Mouse (Mus musculus) kidney, postnatal 14 days (tissue): ENCODE data around the gene Tubb4b.
A peak's percentile ranks its signal among the peaks of the same experiment; 100 is the strongest.
"Not testable (repeated sequence)": the region's sequence is repeated elsewhere in the genome, so short reads cannot be mapped to it uniquely, and the experiment has no call there.

Experiments
- DNase-seq: peaks from one replicate; pipeline ENCODE4 v3.0.0; 2022; ENCODE audit warnings: mixed read lengths

Tubb4b gene

GRCm38 (mm10) chr2:25224492-25224765 lies at the start of gene Tubb4b:
TSS of gene Tubb4b (minus strand) at chr2:25224702.
- no peak for DNase-seq

GRCm38 (mm10) chr2:25273010-25273409 lies 48.5 kb upstream of the Tubb4b start:
- DNase-seq = no peak

GRCm38 (mm10) chr2:25272515-25272914 lies 48.0 kb upstream of the Tubb4b start:
- DNase-seq = no peak

GRCm38 (mm10) chr2:25271827-25272511 lies 47.5 kb upstream of the Tubb4b start, which contains the start of the genes Ssna1 and Anapc2:
TSS of gene Ssna1 (minus strand) at chr2:25272438.
TSS of gene Anapc2 (plus strand) at chr2:25272478.
- DNase-seq = peak; percentile 99

GRCm38 (mm10) chr2:25267746-25268309 lies 43.3 kb upstream of the Tubb4b start:
- DNase-seq = no peak

- DNase-seq = no peak
These were observed 42.7 kb upstream of the Tubb4b start for GRCm38 (mm10) chr2:25267241-25267640.

- peak; percentile 77 for DNase-seq
These were observed 42.2 kb upstream of the Tubb4b start for GRCm38 (mm10) chr2:25266720-25267119.

GRCm38 (mm10) chr2:25265897-25266656 lies 41.6 kb upstream of the Tubb4b start:
- peak; percentile 56 for DNase-seq

- peak; percentile 81 for DNase-seq
These were observed 40.3 kb upstream of the Tubb4b start for GRCm38 (mm10) chr2:25264851-25265250.

GRCm38 (mm10) chr2:25264286-25264660 lies 39.8 kb upstream of the Tubb4b start:
- no peak for DNase-seq

- no peak for DNase-seq
These were observed 39.3 kb upstream of the Tubb4b start for GRCm38 (mm10) chr2:25263623-25264285.

GRCm38 (mm10) chr2:25262795-25263622 lies 38.5 kb upstream of the Tubb4b start:
- no peak for DNase-seq

GRCm38 (mm10) chr2:25262291-25262767 lies 37.8 kb upstream of the Tubb4b start, which contains the start of gene Tprn:
TSS of gene Tprn (plus strand) at chr2:25262618.
- DNase-seq = peak; percentile 98

GRCm38 (mm10) chr2:25261870-25262269 lies 37.4 kb upstream of the Tubb4b start:
- no peak for DNase-seq

GRCm38 (mm10) chr2:25258887-25259286 lies 34.4 kb upstream of the Tubb4b start:
- DNase-seq = no peak

GRCm38 (mm10) chr2:25257250-25257649 lies 32.7 kb upstream of the Tubb4b start:
- DNase-seq = not testable (repeated sequence)

GRCm38 (mm10) chr2:25256443-25257109 lies 32.1 kb upstream of the Tubb4b start:
- DNase-seq = peak; percentile 70

- peak; percentile 90 for DNase-seq
These were observed 30.8 kb upstream of the Tubb4b start, which contains the start of gene Tmem203 for GRCm38 (mm10) chr2:25255284-25255779. TSS of gene Tmem203 (plus strand) at chr2:25255439.

- DNase-seq = no peak
These were observed 27.8 kb upstream of the Tubb4b start for GRCm38 (mm10) chr2:25252331-25252730.

- no peak for DNase-seq
These were observed 21.9 kb upstream of the Tubb4b start, which contains the start of gene AL732309.1 for GRCm38 (mm10) chr2:25246183-25247072. TSS of gene AL732309.1 (minus strand) at chr2:25246863.
